Mouse (Mus musculus): ENCODE measurements around the gene Dnlz. TPM values are rescaled to one million over a fixed set of nuclear protein-coding genes. Genes with fewer than 3 reads are reported as not detected.
A peak's percentile ranks its signal among the peaks of the same experiment; 100 is the strongest.

Gene Dnlz
- polyA plus RNA-seq, 1 experiment from 2014 or later = 27.5 TPM

DNA sequence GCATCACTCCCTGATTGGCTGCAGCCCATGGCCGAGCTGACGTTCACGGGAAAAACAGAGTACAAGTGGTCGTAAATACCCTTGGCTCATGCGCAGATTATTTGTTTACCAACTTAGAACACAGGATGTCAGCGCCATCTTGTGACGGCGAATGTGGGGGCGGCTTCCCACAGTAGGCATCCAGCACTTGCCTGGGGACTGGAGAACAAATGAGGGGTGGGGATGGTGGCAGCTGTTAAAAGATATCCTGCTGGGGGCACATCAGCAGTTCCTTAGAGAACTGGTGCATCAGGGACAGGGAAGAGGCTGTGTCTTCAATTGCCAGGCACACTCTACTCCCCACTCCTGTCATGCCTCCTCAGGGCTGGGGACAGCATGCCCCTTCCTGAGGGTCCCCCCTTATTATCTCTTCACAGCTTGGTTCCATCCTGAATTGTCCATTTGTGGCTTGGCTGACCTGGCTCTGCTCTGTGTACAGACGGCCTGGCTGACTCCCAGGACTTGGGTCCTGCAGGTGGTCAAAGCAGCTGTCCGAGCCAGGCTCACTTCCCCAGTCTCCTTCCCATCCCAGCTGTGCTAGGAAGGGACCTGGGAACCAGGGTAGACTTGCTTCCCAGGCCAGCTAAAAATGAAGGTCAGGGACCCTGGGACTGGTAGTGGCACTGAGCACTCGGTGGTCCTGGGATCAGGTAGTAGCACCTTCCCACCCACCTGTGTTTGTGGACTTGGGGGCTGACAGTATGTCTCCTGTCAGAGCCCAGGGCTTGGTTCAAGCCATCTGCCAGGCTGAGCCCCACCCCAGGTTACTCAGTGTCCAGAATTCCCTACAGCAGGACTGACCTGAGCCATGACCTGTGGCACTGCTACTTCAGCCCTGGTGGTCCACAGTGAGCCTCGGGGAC is 13.4 kb downstream of the Dnlz start:
- peak; percentile 29; the same call in 1 of the 2 replicates for ATAC-seq (ENCODE audit: extremely low read depth, insufficient number of reproducible peaks, low FRiP score, low TSS enrichment)
- Histone ChIP-seq H3K27me3 (replicated peaks) (no peaks in the 10 kb centered on the region), H3K9ac (peak overlapping the region; percentile 54), H3K9me3 (no peaks in the 10 kb centered on the region), H3K4me3 (no peak overlapping the region), H3K4me2 (no peak overlapping the region), H3K36me3 (peaks cover 31% of the 10 kb centered on the region), H3K27ac (replicated peaks) (peak overlapping the region; percentile 33), H3K4me1 (peaks cover 53% of the 10 kb centered on the region)
- 76% methylated on average over 9 of the region's 13 CpGs for WGBS

DNA sequence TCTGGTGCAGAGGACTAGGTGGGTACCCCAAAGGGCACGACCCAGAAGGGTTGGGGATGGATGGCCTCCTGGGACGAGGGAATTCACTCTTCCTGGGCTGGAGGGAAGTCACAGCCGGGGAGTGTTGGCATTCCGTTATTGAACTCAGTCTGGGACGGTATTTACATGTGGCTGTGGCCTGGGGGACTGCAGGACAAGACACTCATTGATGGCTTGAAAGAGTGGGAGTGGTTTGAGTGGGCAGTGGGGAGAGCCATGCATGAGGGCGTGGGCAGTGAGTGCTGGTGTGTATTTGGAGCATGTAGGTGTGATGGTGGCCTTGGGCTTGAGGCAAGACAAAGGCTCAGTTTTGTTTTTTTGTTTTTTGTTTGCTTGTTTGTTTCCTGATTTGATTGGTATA is 21.2 kb downstream of the Dnlz start:
- H3K27me3 ChIP-seq (replicated peaks) = no peaks in the 10 kb centered on the region
- no peak for ATAC-seq (ENCODE audit: extremely low read depth, insufficient number of reproducible peaks, low FRiP score, low TSS enrichment)
- no peaks in the 10 kb centered on the region for H3K9me3 ChIP-seq
- peak overlapping the region; percentile 48; the same call in 1 of the 2 replicates for H3K27ac ChIP-seq (replicated peaks)
- H3K4me2 ChIP-seq = peak overlapping the region; percentile 13; the same call in 1 of the 2 replicates
- H3K9ac ChIP-seq = peak overlapping the region; percentile 52
- peaks cover 54% of the 10 kb centered on the region for H3K36me3 ChIP-seq
- H3K4me1 ChIP-seq = peaks cover 23% of the 10 kb centered on the region
- WGBS = 69% methylated on average over 6 of the region's 6 CpGs
- H3K4me3 ChIP-seq = no peak overlapping the region

- no peaks in the 10 kb centered on the region for H3K9me3 ChIP-seq
- H3K27ac ChIP-seq (replicated peaks) = peak overlapping the region; percentile 68
- peak overlapping the region; percentile 13 for H3K4me2 ChIP-seq
- peak overlapping the region; percentile 52 for H3K9ac ChIP-seq
- peaks cover 30% of the 10 kb centered on the region for H3K4me1 ChIP-seq
- 82% methylated on average over 4 of the region's 4 CpGs for WGBS
- H3K4me3 ChIP-seq = no peak overlapping the region
- H3K36me3 ChIP-seq = peaks cover 60% of the 10 kb centered on the region
- no peak for ATAC-seq (ENCODE audit: extremely low read depth, insufficient number of reproducible peaks, low FRiP score, low TSS enrichment)
- H3K27me3 ChIP-seq (replicated peaks) = no peaks in the 10 kb centered on the region
These were observed 21.8 kb downstream of the Dnlz start for GRCm38 (mm10) chr2:26330056-26330468.

GRCm38 (mm10) chr2:26329402-26329801 is 22.5 kb downstream of the Dnlz start:
- Histone ChIP-seq H3K9ac (no peak overlapping the region), H3K36me3 (peaks cover 67% of the 10 kb centered on the region), H3K4me2 (no peak overlapping the region), H3K4me3 (no peak overlapping the region), H3K9me3 (no peaks in the 10 kb centered on the region), H3K27ac (replicated peaks) (peak overlapping the region; percentile 68), H3K4me1 (peaks cover 36% of the 10 kb centered on the region), H3K27me3 (replicated peaks) (no peaks in the 10 kb centered on the region)
- ATAC-seq (ENCODE audit: extremely low read depth, insufficient number of reproducible peaks, low FRiP score, low TSS enrichment) = peak; percentile 44; the same call in 1 of the 2 replicates
- WGBS = 41% methylated on average over 8 of the region's 8 CpGs

- 86% methylated on average over 4 of the region's 4 CpGs for WGBS
- Histone ChIP-seq H3K36me3 (peaks cover 82% of the 10 kb centered on the region), H3K9me3 (no peaks in the 10 kb centered on the region), H3K4me2 (no peak overlapping the region), H3K4me3 (no peak overlapping the region), H3K27ac (replicated peaks) (no peak overlapping the region), H3K4me1 (peaks cover 44% of the 10 kb centered on the region), H3K27me3 (replicated peaks) (no peaks in the 10 kb centered on the region), H3K9ac (no peak overlapping the region)
- no peak for ATAC-seq (ENCODE audit: extremely low read depth, insufficient number of reproducible peaks, low FRiP score, low TSS enrichment)
These were observed 24.1 kb downstream of the Dnlz start for GRCm38 (mm10) chr2:26327852-26328251.

GRCm38 (mm10) chr2:26325386-26326181 is 26.3 kb downstream of the Dnlz start:
- H3K27me3 ChIP-seq (replicated peaks) = no peaks in the 10 kb centered on the region
- peak overlapping the region; percentile 56 for H3K27ac ChIP-seq (replicated peaks)
- H3K9ac ChIP-seq = peak overlapping the region; percentile 33; the same call in 1 of the 2 replicates
- ATAC-seq (ENCODE audit: extremely low read depth, insufficient number of reproducible peaks, low FRiP score, low TSS enrichment) = peak; percentile 51; the same call in 1 of the 2 replicates
- H3K9me3 ChIP-seq = no peaks in the 10 kb centered on the region
- peaks cover 61% of the 10 kb centered on the region for H3K4me1 ChIP-seq
- H3K36me3 ChIP-seq = peaks cover 73% of the 10 kb centered on the region
- no peak overlapping the region for H3K4me2 ChIP-seq
- 55% methylated on average over 15 of the region's 15 CpGs for WGBS
- H3K4me3 ChIP-seq = no peak overlapping the region

GRCm38 (mm10) chr2:26324917-26325316 is 27.0 kb downstream of the Dnlz start:
- Histone ChIP-seq H3K9me3 (no peaks in the 10 kb centered on the region), H3K4me2 (no peak overlapping the region), H3K27ac (replicated peaks) (peak overlapping the region; percentile 56), H3K4me3 (no peak overlapping the region), H3K4me1 (peaks cover 61% of the 10 kb centered on the region), H3K36me3 (peaks cover 70% of the 10 kb centered on the region), H3K27me3 (replicated peaks) (no peaks in the 10 kb centered on the region), H3K9ac (peak overlapping the region; percentile 33; the same call in 1 of the 2 replicates)
- 44% methylated on average over 2 of the region's 2 CpGs for WGBS
- no peak for ATAC-seq (ENCODE audit: extremely low read depth, insufficient number of reproducible peaks, low FRiP score, low TSS enrichment)

GRCm38 (mm10) chr2:26323589-26324325 is 28.2 kb downstream of the Dnlz start:
- WGBS = 73% methylated on average over 13 of the region's 13 CpGs
- Histone ChIP-seq H3K9me3 (no peaks in the 10 kb centered on the region), H3K9ac (peak overlapping the region; percentile 24; the same call in 1 of the 2 replicates), H3K4me2 (no peak overlapping the region), H3K4me1 (peaks cover 57% of the 10 kb centered on the region), H3K27me3 (replicated peaks) (no peaks in the 10 kb centered on the region), H3K36me3 (peaks cover 64% of the 10 kb centered on the region), H3K27ac (replicated peaks) (peak overlapping the region; percentile 42), H3K4me3 (no peak overlapping the region)
- ATAC-seq (ENCODE audit: extremely low read depth, insufficient number of reproducible peaks, low FRiP score, low TSS enrichment) = no peak

DNA sequence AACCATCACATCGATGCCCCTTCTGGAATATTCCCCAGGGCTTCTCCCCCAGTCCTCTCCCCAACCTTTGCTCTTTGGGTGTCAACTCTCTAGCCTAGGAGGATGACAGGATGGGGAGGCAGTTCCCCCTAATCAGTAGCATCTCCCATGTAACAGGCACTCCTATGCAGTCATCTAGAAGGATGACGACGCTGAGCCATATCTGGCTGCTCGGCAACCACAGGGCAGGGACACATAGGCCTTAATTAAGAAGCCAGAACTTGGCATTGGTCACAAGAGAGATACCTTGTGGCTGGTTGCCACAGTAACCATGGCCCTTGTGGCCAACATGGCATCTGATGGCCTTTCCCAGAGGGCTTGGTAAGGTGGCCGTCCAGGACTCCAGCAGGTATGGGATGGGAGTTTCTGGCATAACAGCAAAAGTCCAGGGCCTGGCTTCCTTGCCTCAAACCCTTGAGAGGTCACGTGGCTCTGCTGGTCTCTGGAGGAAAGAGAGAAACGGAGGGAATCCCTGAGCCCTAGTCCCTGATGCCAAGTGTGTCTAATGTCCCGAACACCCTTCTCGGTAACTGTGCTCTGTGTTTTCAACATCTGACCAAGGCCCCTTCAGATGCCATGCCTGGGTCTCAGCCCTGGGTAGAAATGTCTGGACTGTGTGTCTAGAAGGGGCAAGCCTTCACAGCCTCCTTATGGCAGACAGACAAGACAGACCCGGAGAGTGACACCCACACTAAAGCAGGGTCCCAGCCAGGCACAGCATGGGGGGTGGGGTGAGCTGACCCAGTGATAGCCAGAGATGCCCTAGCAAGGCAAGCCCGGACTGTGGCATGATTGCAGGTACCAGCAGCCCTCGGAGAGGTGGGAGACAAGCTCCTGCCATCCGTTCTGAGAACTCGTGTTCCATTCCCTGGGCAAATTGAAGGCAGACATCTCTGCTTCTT is 31.4 kb downstream of the Dnlz start:
- H3K9me3 ChIP-seq = no peaks in the 10 kb centered on the region
- H3K9ac ChIP-seq = 0 out of 2 replicates have a peak overlapping the region, but pooled peaks have one; percentile 28
- H3K4me1 ChIP-seq = peaks cover 79% of the 10 kb centered on the region
- H3K27ac ChIP-seq (replicated peaks) = no peak overlapping the region
- peaks cover 37% of the 10 kb centered on the region for H3K36me3 ChIP-seq
- 70% methylated on average over 14 of the region's 14 CpGs for WGBS
- no peak overlapping the region for H3K4me2 ChIP-seq
- no peaks in the 10 kb centered on the region for H3K27me3 ChIP-seq (replicated peaks)
- no peak for ATAC-seq (ENCODE audit: extremely low read depth, insufficient number of reproducible peaks, low FRiP score, low TSS enrichment)
- H3K4me3 ChIP-seq = no peak overlapping the region

Data from heart, embryonic 13.5 days (tissue).